Mouse (Mus musculus) liver, postnatal 0 days (tissue): ENCODE results near the gene Pdx1. TPM values are rescaled to one million over a fixed set of nuclear protein-coding genes. Genes with fewer than 3 reads are reported as not detected.

ENCODE experiments used
- ATAC-seq: fragments of 200-750 bp; cut with Nextera tagmentation; 2 replicates; pipeline ENCODE4 v1.8.0; 2017; ENCODE audit warnings: mild to moderate bottlenecking, moderate library complexity
- DNase-seq: peaks from one replicate; pipeline ENCODE4 v3.0.0-alpha.2; 2016
- H3K27ac ChIP-seq: fragments of 300-500 bp; sonication (generic); 2 replicates; pipeline ENCODE4 v1.5.1; 2014; ENCODE audit warnings: antibody characterized with exemption, moderate library complexity, mild to moderate bottlenecking, low read depth
- H3K27me3 ChIP-seq: fragments of 300-500 bp; sonication (generic); 2 replicates; pipeline ENCODE4 v1.6.1; 2014; ENCODE audit warnings: low read length, control low read depth, mixed read lengths; ENCODE audit not compliant: insufficient read depth
- H3K36me3 ChIP-seq: fragments of 300-500 bp; sonication (generic); replicated peaks from 2 replicates; pipeline ENCODE4 v1.6.1; 2014; ENCODE audit warnings: mild to moderate bottlenecking, control low read depth, low read length, moderate library complexity, mixed read lengths; ENCODE audit not compliant: insufficient read depth
- H3K4me1 ChIP-seq: fragments of 300-500 bp; sonication (generic); 2 replicates; pipeline ENCODE4 v1.6.1; 2014; ENCODE audit warnings: antibody characterized with exemption, mild to moderate bottlenecking, control low read depth; ENCODE audit not compliant: insufficient read depth
- H3K4me2 ChIP-seq: fragments of 300-500 bp; sonication (generic); 2 replicates; pipeline ENCODE4 v1.6.1; 2014; ENCODE audit warnings: low read depth, mild to moderate bottlenecking, low read length, moderate library complexity, mixed read lengths
- H3K4me3 ChIP-seq: fragments of 300-500 bp; sonication (generic); 2 replicates; pipeline ENCODE4 v1.5.1; 2014; ENCODE audit warnings: low read depth, low read length
- H3K9ac ChIP-seq: fragments of 300-500 bp; sonication (generic); replicated peaks from 2 replicates; pipeline ENCODE4 v1.6.1; 2014; ENCODE audit warnings: mild to moderate bottlenecking, moderate library complexity
- H3K9me3 ChIP-seq: fragments of 300-500 bp; sonication (generic); 2 replicates; pipeline ENCODE4 v1.6.1; 2016; ENCODE audit warnings: mild to moderate bottlenecking, control low read depth, low read length, mixed read lengths
- CTCF ChIP-seq: sonication (generic); IDR thresholded peaks from 2 replicates; pipeline ENCODE4 v1.5.1; 2016; ENCODE audit warnings: antibody characterized with exemption, low read depth
- EP300 ChIP-seq: IDR thresholded peaks from 2 replicates; pipeline ENCODE4 v1.6.1; 2016; ENCODE audit warnings: antibody characterized with exemption, low read depth, mild to moderate bottlenecking
- WGBS: fragments of 180-500 bp; shearing (Covaris S2); extraction: QIAGEN DNeasy Blood & Tissue Kit; methylation state at CpG from one replicate; pipeline ENCODE4 v1.1.7; 2014; ENCODE audit not compliant: insufficient replicate concordance; 5-methylcytosine and 5-hydroxymethylcytosine counted together
- microRNA-seq: library from miRNA; unstranded; fragments of <30 nt; microRNA quantifications from one replicate; pipeline ENCODE4, GENCODE M21; 2016
- polyA plus RNA-seq: library from polyadenylated mRNA; unstranded; fragments of >200 nt; fragmentation: Nextera tagmentation; extraction: Ambion mirVana; gene quantifications from 2 replicates; pipeline ENCODE4 v1.2.1, GENCODE M21; 2015

The Pdx1 gene
- polyA plus RNA-seq, 1 experiment from 2014 or later = not detected

DNA sequence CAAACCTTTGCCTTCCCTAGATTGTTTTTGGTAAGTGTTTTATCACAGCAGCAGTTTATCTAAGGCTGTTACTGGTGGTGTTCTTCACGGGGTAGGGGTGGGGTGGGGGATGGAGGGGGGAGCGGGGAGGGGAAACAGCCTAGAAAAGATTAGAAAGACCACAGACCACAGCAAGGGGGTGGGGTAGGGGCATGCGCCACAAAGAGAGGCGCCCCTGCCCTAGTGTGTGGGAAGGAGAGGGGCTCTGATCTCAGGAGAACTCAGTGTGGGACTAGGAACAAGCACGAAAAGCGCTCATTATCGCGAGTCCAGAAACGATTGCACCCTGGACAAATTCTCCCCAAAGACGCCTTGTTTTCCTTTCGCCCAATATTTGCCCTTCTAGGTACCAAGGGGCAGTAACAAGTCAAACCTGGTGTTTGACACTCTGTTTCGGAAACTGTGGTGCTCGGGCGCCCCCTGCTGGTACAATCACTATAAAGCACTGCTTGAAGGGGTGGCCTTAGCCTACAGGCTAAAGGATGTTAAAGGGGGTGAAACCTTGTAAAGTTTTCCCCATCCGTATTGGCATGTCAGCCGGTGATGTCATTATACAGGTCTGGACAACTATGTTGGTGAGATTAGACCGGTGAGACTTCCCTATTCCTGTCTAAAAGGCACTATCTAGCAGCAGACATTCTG is 53.6 kb downstream of the Pdx1 start:
- H3K4me1 ChIP-seq = no peaks in the 10 kb centered on the region
- whole genome bisulfite sequencing = 7% methylated on average over 17 of the region's 17 CpGs
- H3K4me2 ChIP-seq = peak overlapping the region; percentile 52
- H3K36me3 ChIP-seq = no peaks in the 10 kb centered on the region
- H3K27ac ChIP-seq = peak overlapping the region; percentile 76
- TF ChIP-seq EP300 (no peak), CTCF (peak; percentile 92)
- peaks cover 2% of the 10 kb centered on the region; the same call in 1 of the 2 replicates for H3K9me3 ChIP-seq
- peak; percentile 55 for ATAC-seq
- peak; percentile 90 for DNase-seq
- peak overlapping the region; percentile 5; the same call in 1 of the 2 replicates for H3K4me3 ChIP-seq
- no peak overlapping the region for H3K9ac ChIP-seq
- H3K27me3 ChIP-seq = no peaks in the 10 kb centered on the region

Small RNA genes within 50 kb of the gene (microRNA-seq; reads per million reads assigned to microRNA genes)
- gene Mir7k = not detected

Other genes with a start within 250 kb of the Pdx1 start
- gene Lnx2, start 193.4 kb upstream of the Pdx1 start, polyA plus RNA-seq = 5.4 and 6.9 TPM in 2 replicates
- 72.2 and 72.9 TPM in 2 replicates for gene Polr1d, start 192.9 kb upstream of the Pdx1 start, polyA plus RNA-seq
- gene Gsx1, start 81.3 kb upstream of the Pdx1 start, polyA plus RNA-seq = not detected in 2 replicates
- not detected in 2 replicates for gene Cdx2, start 37.3 kb downstream of the Pdx1 start, polyA plus RNA-seq
- gene Urad, start 52.5 kb downstream of the Pdx1 start, polyA plus RNA-seq = 35.9 and 38.6 TPM in 2 replicates
- 1.3 and 1.5 TPM in 2 replicates for gene Flt3, start 130.5 kb downstream of the Pdx1 start, polyA plus RNA-seq
- 25.2 and 29.9 TPM in 2 replicates for gene Pan3, start 160.2 kb downstream of the Pdx1 start, polyA plus RNA-seq